ENCODE assay signal across 27 mouse cellular contexts in genomic region chr10:53272228-53272627, GRCm38 (mm10).
"Had no signal": no experiment of that assay in that cellular context is flagged by ENCODE, and none has a peak within 500 bp of the region (broad histone marks: within the 10 kb centered on the region; RNA-seq: fewer than 3 reads in every experiment).

No protein-coding gene starts in this region.

- H3K9me3 ChIP-seq: embryonic facial prominence, embryonic 10.5 days; embryonic facial prominence, embryonic 12.5 days; embryonic facial prominence, embryonic 13.5 days; embryonic facial prominence, embryonic 15.5 days; forebrain, embryonic 10.5 days; forebrain, embryonic 12.5 days; forebrain, embryonic 13.5 days; forebrain, embryonic 15.5 days had no signal

- DNase-seq: cerebellum, adult 18-20 months; cerebellum, adult 2 months; cerebellum, adult 8-10 months; cerebellum, adult 9-10 months; cerebellum, adult 9-11 months; cerebellum, postnatal 10 days; cerebellum, postnatal 14 days; cerebellum, postnatal 25 days; cerebellum, postnatal 36 days; embryo, embryonic 11 days; forebrain, postnatal 0 days; gastrocnemius, adult 2 months; gastrocnemius, postnatal 10 days; gastrocnemius, postnatal 14 days; gastrocnemius, postnatal 36 days; heart, adult 11 months had no signal

- H3K9ac ChIP-seq: embryonic facial prominence, embryonic 12.5 days; embryonic facial prominence, embryonic 13.5 days; embryonic facial prominence, embryonic 15.5 days; forebrain, embryonic 12.5 days; forebrain, embryonic 13.5 days; forebrain, embryonic 15.5 days; forebrain, postnatal 0 days had no signal

- H3K4me2 ChIP-seq: embryonic facial prominence, embryonic 12.5 days; embryonic facial prominence, embryonic 13.5 days; embryonic facial prominence, embryonic 15.5 days; forebrain, embryonic 12.5 days; forebrain, embryonic 13.5 days; forebrain, embryonic 15.5 days had no signal

- H3K4me1 ChIP-seq: embryonic facial prominence, embryonic 10.5 days; embryonic facial prominence, embryonic 12.5 days; embryonic facial prominence, embryonic 13.5 days; embryonic facial prominence, embryonic 15.5 days; forebrain, embryonic 10.5 days; forebrain, embryonic 12.5 days; forebrain, embryonic 13.5 days; forebrain, embryonic 15.5 days had no signal

- H3K27ac ChIP-seq: embryonic facial prominence, embryonic 10.5 days; embryonic facial prominence, embryonic 12.5 days; embryonic facial prominence, embryonic 13.5 days; embryonic facial prominence, embryonic 15.5 days; forebrain, embryonic 10.5 days; forebrain, embryonic 12.5 days; forebrain, embryonic 13.5 days; forebrain, embryonic 15.5 days; gastrocnemius, adult 2 months had no signal

- H3K27me3 ChIP-seq: embryonic facial prominence, embryonic 12.5 days; embryonic facial prominence, embryonic 13.5 days; embryonic facial prominence, embryonic 15.5 days; forebrain, embryonic 12.5 days; forebrain, embryonic 13.5 days; forebrain, embryonic 15.5 days had no signal

- H3K4me3 ChIP-seq: embryonic facial prominence, embryonic 10.5 days; embryonic facial prominence, embryonic 12.5 days; embryonic facial prominence, embryonic 13.5 days; embryonic facial prominence, embryonic 15.5 days; erythroblast, embryonic 14.5 days; forebrain, embryonic 10.5 days; forebrain, embryonic 12.5 days; forebrain, embryonic 13.5 days; forebrain, embryonic 15.5 days; gastrocnemius, adult 2 months had no signal

- ATAC-seq: forebrain, embryonic 13.5 days; forebrain, embryonic 14.5 days; forebrain, embryonic 15.5 days; forebrain, embryonic 16.5 days; forebrain, postnatal 0 days had no signal

- H3K36me3 ChIP-seq: forebrain, embryonic 12.5 days had no signal
